Mouse (Mus musculus): ENCODE results near the gene Mgmt. TPM values are rescaled to one million over a fixed set of nuclear protein-coding genes. Genes with fewer than 3 reads are reported as not detected.

Gene Mgmt
- total RNA-seq, 2 experiments from 2014 or later: 1.4 to 1.5 TPM

- DNase-seq: no peak
- intact Hi-C loops (cut with DNase I; ENCODE audit: low total_unique reads): no loop called here
These were observed 77.9 kb downstream of the Mgmt start for GRCm38 (mm10) chr7:136972361-136972760.

- intact Hi-C loops (cut with DNase I; ENCODE audit: low total_unique reads): no loop called here
- DNase-seq: no peak
These were observed 80.6 kb downstream of the Mgmt start for GRCm38 (mm10) chr7:136975001-136975400.

- DNase-seq: no peak
- intact Hi-C loops (cut with DNase I; ENCODE audit: low total_unique reads): no loop called here
These were observed 103.0 kb downstream of the Mgmt start for GRCm38 (mm10) chr7:136997456-136997855.

GRCm38 (mm10) chr7:137000703-137001102 lies 106.3 kb downstream of the Mgmt start:
- intact Hi-C loops (cut with DNase I; ENCODE audit: low total_unique reads): no loop called here

GRCm38 (mm10) chr7:137001215-137001614 lies 106.8 kb downstream of the Mgmt start:
- no peak for DNase-seq
- intact Hi-C loops (cut with DNase I; ENCODE audit: low total_unique reads): no loop called here

More at GRCm38 (mm10) chr7:137000703-137001102, 106.3 kb downstream of the Mgmt start:
- DNase-seq: no peak

GRCm38 (mm10) chr7:137001783-137002182 lies 107.4 kb downstream of the Mgmt start:
- no peak for DNase-seq
- intact Hi-C loops (cut with DNase I; ENCODE audit: low total_unique reads): no loop called here

- no peak for DNase-seq
- intact Hi-C loops (cut with DNase I; ENCODE audit: low total_unique reads): no loop called here
These were observed 108.0 kb downstream of the Mgmt start for GRCm38 (mm10) chr7:137002431-137002830.

GRCm38 (mm10) chr7:137005293-137005692 lies 110.9 kb downstream of the Mgmt start:
- DNase-seq: no peak
- intact Hi-C loops (cut with DNase I; ENCODE audit: low total_unique reads): no loop called here

- intact Hi-C loops (cut with DNase I; ENCODE audit: low total_unique reads): no loop called here
These were observed 113.9 kb downstream of the Mgmt start for GRCm38 (mm10) chr7:137008321-137008720.

GRCm38 (mm10) chr7:137009732-137010275 lies 115.4 kb downstream of the Mgmt start:
- DNase-seq: no peak
- intact Hi-C loops (cut with DNase I; ENCODE audit: low total_unique reads): no loop called here

More at GRCm38 (mm10) chr7:137008321-137008720, 113.9 kb downstream of the Mgmt start:
- DNase-seq: no peak

GRCm38 (mm10) chr7:137010451-137010850 lies 116.0 kb downstream of the Mgmt start:
- intact Hi-C loops (cut with DNase I; ENCODE audit: low total_unique reads): no loop called here
- no peak for DNase-seq

GRCm38 (mm10) chr7:137012687-137013086 lies 118.3 kb downstream of the Mgmt start:
- DNase-seq: no peak
- intact Hi-C loops (cut with DNase I; ENCODE audit: low total_unique reads): no loop called here

- intact Hi-C loops (cut with DNase I; ENCODE audit: low total_unique reads): no loop called here
- DNase-seq: no peak
These were observed 119.0 kb downstream of the Mgmt start for GRCm38 (mm10) chr7:137013433-137013832.

GRCm38 (mm10) chr7:137018614-137019013 lies 124.2 kb downstream of the Mgmt start:
- intact Hi-C loops (cut with DNase I; ENCODE audit: low total_unique reads): no loop called here
- DNase-seq: no peak

- DNase-seq: no peak
- intact Hi-C loops (cut with DNase I; ENCODE audit: low total_unique reads): no loop called here
These were observed 125.8 kb downstream of the Mgmt start for GRCm38 (mm10) chr7:137020195-137020594.

- intact Hi-C loops (cut with DNase I; ENCODE audit: low total_unique reads): no loop called here
- DNase-seq: no peak
These were observed 136.4 kb downstream of the Mgmt start for GRCm38 (mm10) chr7:137030789-137031188.

GRCm38 (mm10) chr7:137033177-137033576 lies 138.8 kb downstream of the Mgmt start:
- intact Hi-C loops (cut with DNase I; ENCODE audit: low total_unique reads): no loop called here
- DNase-seq: no peak

GRCm38 (mm10) chr7:137034986-137035385 lies 140.6 kb downstream of the Mgmt start:
- DNase-seq: no peak
- intact Hi-C loops (cut with DNase I; ENCODE audit: low total_unique reads): no loop called here

- intact Hi-C loops (cut with DNase I; ENCODE audit: low total_unique reads): no loop called here
- DNase-seq: no peak
These were observed 141.5 kb downstream of the Mgmt start for GRCm38 (mm10) chr7:137035916-137036315.

GRCm38 (mm10) chr7:137037471-137037870 lies 143.1 kb downstream of the Mgmt start:
- intact Hi-C loops (cut with DNase I; ENCODE audit: low total_unique reads): no loop called here
- no peak for DNase-seq

- DNase-seq: no peak
- intact Hi-C loops (cut with DNase I; ENCODE audit: low total_unique reads): no loop called here
These were observed 143.5 kb downstream of the Mgmt start for GRCm38 (mm10) chr7:137037872-137038271.
